Mouse (Mus musculus): ENCODE measurements around the gene Shank1. TPM values are rescaled to one million over a fixed set of nuclear protein-coding genes. Genes with fewer than 3 reads are reported as not detected.

Gene Shank1
- total and polyA plus RNA-seq, 3 experiments: 0.08 to 0.20 (median 0.11) TPM

DNA sequence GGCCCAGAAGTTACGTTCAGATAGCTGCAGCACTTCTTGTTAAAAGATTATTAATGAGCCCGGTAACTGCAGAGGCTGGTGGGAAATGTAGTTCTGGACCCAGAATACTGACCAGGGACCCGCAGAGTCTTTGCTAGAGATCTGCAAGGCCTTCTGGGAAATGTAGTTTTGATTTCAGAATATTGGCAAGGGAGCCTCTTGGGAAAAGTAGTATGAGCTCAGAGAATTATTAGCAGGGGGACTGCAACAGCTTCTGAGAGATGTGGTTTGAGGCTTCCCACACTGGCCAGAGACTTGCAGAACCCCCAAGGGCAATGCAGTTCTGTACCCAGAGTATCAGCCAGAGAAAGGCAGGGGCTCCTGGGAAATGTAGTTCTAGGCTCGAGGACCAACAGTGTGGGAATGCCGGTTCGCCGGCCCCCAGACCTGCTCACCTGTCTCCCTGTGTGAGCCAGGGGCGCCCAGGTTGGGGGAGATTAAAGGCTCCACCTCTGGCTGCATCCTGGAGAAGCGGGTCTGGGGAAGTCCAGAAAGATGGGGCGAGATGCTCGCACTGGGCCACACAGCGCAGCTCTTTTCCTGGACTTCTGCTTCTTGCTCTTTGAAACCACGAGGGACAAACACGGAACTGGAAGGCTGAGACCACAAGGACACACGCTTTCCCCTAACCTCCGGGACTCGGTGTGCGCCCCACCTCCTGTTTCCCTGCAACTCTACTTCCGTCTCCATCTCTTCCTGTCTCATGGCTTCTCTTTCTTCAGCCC, 64.0 kb downstream of the Shank1 start:
- Histone ChIP-seq H3K36me3 (replicated peaks) (no peaks in the 10 kb centered on the region), H3K9me3 (replicated peaks) (no peaks in the 10 kb centered on the region), H3K4me3 (ENCODE audit: low read depth, low read length) (peak overlapping the region; percentile 75), H3K27me3 (ENCODE audit: insufficient read depth, low read length) (peaks cover 23% of the 10 kb centered on the region), H3K4me1 (ENCODE audit: insufficient read depth, low read depth, low read length) (peaks cover 40% of the 10 kb centered on the region)
- TF ChIP-seq GATA2 (IDR thresholded peaks at IDR 0.05; ENCODE audit: borderline replicate concordance, low read depth, low read length): no peak
- no peak for TF ChIP-seq GATA1 (IDR thresholded peaks at IDR 0.05; ENCODE audit: borderline replicate concordance, low read length)
- no peak for TF ChIP-seq CTCF (IDR thresholded peaks at IDR 0.05; ENCODE audit: low read depth, low read length)
- TF ChIP-seq POLR2AphosphoS5 (IDR thresholded peaks at IDR 0.05; ENCODE audit: insufficient replicate concordance, low read depth, low read length): no peak
- no peak for TF ChIP-seq TAL1 (conservative IDR thresholded peaks at IDR 0.05; ENCODE audit: low read depth, low read length)
- peak; percentile 91 for DNase-seq (ENCODE audit: low spot score)
- ATAC-seq (ENCODE audit: extremely low read depth, insufficient number of reproducible peaks, low FRiP score, poor library complexity, severe bottlenecking): peak; percentile 91

GRCm38 (mm10) chr7:44374756-44375155, 64.7 kb downstream of the Shank1 start:
- Histone ChIP-seq H3K36me3 (replicated peaks) (no peaks in the 10 kb centered on the region), H3K4me1 (ENCODE audit: insufficient read depth, low read depth, low read length) (peaks cover 40% of the 10 kb centered on the region), H3K4me3 (ENCODE audit: low read depth, low read length) (peak overlapping the region; percentile 75), H3K9me3 (replicated peaks) (no peaks in the 10 kb centered on the region), H3K27me3 (ENCODE audit: insufficient read depth, low read length) (peaks cover 28% of the 10 kb centered on the region)
- TF ChIP-seq TAL1 (conservative IDR thresholded peaks at IDR 0.05; ENCODE audit: low read depth, low read length): no peak
- TF ChIP-seq CTCF (IDR thresholded peaks at IDR 0.05; ENCODE audit: low read depth, low read length): no peak
- no peak for TF ChIP-seq POLR2AphosphoS5 (IDR thresholded peaks at IDR 0.05; ENCODE audit: insufficient replicate concordance, low read depth, low read length)
- TF ChIP-seq GATA1 (IDR thresholded peaks at IDR 0.05; ENCODE audit: borderline replicate concordance, low read length): no peak
- no peak for TF ChIP-seq GATA2 (IDR thresholded peaks at IDR 0.05; ENCODE audit: borderline replicate concordance, low read depth, low read length)
- no peak for ATAC-seq (ENCODE audit: extremely low read depth, insufficient number of reproducible peaks, low FRiP score, poor library complexity, severe bottlenecking)
- peak; percentile 42 for DNase-seq (ENCODE audit: low spot score)

GRCm38 (mm10) chr7:44375207-44375606, 65.2 kb downstream of the Shank1 start:
- Histone ChIP-seq H3K9me3 (replicated peaks) (no peaks in the 10 kb centered on the region), H3K4me1 (ENCODE audit: insufficient read depth, low read depth, low read length) (peaks cover 40% of the 10 kb centered on the region), H3K36me3 (replicated peaks) (no peaks in the 10 kb centered on the region), H3K4me3 (ENCODE audit: low read depth, low read length) (peak overlapping the region; percentile 75; the same call in 1 of the 2 replicates), H3K27me3 (ENCODE audit: insufficient read depth, low read length) (peaks cover 26% of the 10 kb centered on the region)
- ATAC-seq (ENCODE audit: extremely low read depth, insufficient number of reproducible peaks, low FRiP score, poor library complexity, severe bottlenecking): no peak
- no peak for TF ChIP-seq GATA2 (IDR thresholded peaks at IDR 0.05; ENCODE audit: borderline replicate concordance, low read depth, low read length)
- no peak for DNase-seq (ENCODE audit: low spot score)

DNA sequence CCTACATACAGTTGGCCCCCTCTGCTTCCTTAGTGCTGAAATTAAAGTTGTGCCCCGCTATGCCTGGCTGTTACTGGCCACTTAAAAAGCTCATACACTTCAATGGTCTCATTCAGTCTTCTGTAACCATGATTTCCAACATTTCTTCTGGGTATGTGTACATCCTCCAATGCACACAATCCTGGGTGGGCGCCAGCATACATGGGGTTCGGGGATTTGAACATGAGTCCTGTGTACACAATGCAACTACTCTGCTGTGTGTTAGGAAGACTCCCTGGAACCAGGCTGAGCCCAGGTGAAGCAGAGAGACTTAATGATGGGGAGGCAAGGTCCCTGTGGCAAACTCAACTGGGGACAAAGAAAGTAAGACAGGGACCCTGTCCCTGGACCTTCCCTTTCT, 65.7 kb downstream of the Shank1 start:
- ATAC-seq (ENCODE audit: extremely low read depth, insufficient number of reproducible peaks, low FRiP score, poor library complexity, severe bottlenecking) (no peak), DNase-seq (ENCODE audit: low spot score) (no peak)
- H3K4me3 ChIP-seq (ENCODE audit: low read depth, low read length): no peak overlapping the region
- no peak for TF ChIP-seq POLR2AphosphoS5 (IDR thresholded peaks at IDR 0.05; ENCODE audit: insufficient replicate concordance, low read depth, low read length)
- no peak for TF ChIP-seq TAL1 (conservative IDR thresholded peaks at IDR 0.05; ENCODE audit: low read depth, low read length)
- TF ChIP-seq CTCF (IDR thresholded peaks at IDR 0.05; ENCODE audit: low read depth, low read length): no peak
- no peak for TF ChIP-seq GATA1 (IDR thresholded peaks at IDR 0.05; ENCODE audit: borderline replicate concordance, low read length)
- no peak for TF ChIP-seq GATA2 (IDR thresholded peaks at IDR 0.05; ENCODE audit: borderline replicate concordance, low read depth, low read length)
- H3K4me1 ChIP-seq (ENCODE audit: insufficient read depth, low read depth, low read length): peaks cover 40% of the 10 kb centered on the region
- no peaks in the 10 kb centered on the region for H3K36me3 ChIP-seq (replicated peaks)
- H3K9me3 ChIP-seq (replicated peaks): no peaks in the 10 kb centered on the region
- peaks cover 29% of the 10 kb centered on the region for H3K27me3 ChIP-seq (ENCODE audit: insufficient read depth, low read length)

GRCm38 (mm10) chr7:44378290-44378689, 68.2 kb downstream of the Shank1 start:
- peaks cover 24% of the 10 kb centered on the region for H3K4me1 ChIP-seq (ENCODE audit: insufficient read depth, low read depth, low read length)
- no peak for TF ChIP-seq GATA1 (IDR thresholded peaks at IDR 0.05; ENCODE audit: borderline replicate concordance, low read length)
- TF ChIP-seq POLR2AphosphoS5 (IDR thresholded peaks at IDR 0.05; ENCODE audit: insufficient replicate concordance, low read depth, low read length): no peak
- no peak for TF ChIP-seq TAL1 (conservative IDR thresholded peaks at IDR 0.05; ENCODE audit: low read depth, low read length)
- TF ChIP-seq GATA2 (IDR thresholded peaks at IDR 0.05; ENCODE audit: borderline replicate concordance, low read depth, low read length): no peak
- TF ChIP-seq CTCF (IDR thresholded peaks at IDR 0.05; ENCODE audit: low read depth, low read length): no peak
- no peak for DNase-seq (ENCODE audit: low spot score)
- ATAC-seq (ENCODE audit: extremely low read depth, insufficient number of reproducible peaks, low FRiP score, poor library complexity, severe bottlenecking): no peak
- no peak overlapping the region for H3K4me3 ChIP-seq (ENCODE audit: low read depth, low read length)
- no peaks in the 10 kb centered on the region for H3K36me3 ChIP-seq (replicated peaks)
- no peaks in the 10 kb centered on the region for H3K9me3 ChIP-seq (replicated peaks)
- H3K27me3 ChIP-seq (ENCODE audit: insufficient read depth, low read length): peaks cover 39% of the 10 kb centered on the region

- peaks cover 8% of the 10 kb centered on the region for H3K4me1 ChIP-seq (ENCODE audit: insufficient read depth, low read depth, low read length)
- DNase-seq (ENCODE audit: low spot score) (no peak), ATAC-seq (ENCODE audit: extremely low read depth, insufficient number of reproducible peaks, low FRiP score, poor library complexity, severe bottlenecking) (no peak)
- no peak overlapping the region for H3K4me3 ChIP-seq (ENCODE audit: low read depth, low read length)
- no peaks in the 10 kb centered on the region for H3K36me3 ChIP-seq (replicated peaks)
- TF ChIP-seq GATA1 (IDR thresholded peaks at IDR 0.05; ENCODE audit: borderline replicate concordance, low read length): no peak
- TF ChIP-seq TAL1 (conservative IDR thresholded peaks at IDR 0.05; ENCODE audit: low read depth, low read length): no peak
- no peak for TF ChIP-seq POLR2AphosphoS5 (IDR thresholded peaks at IDR 0.05; ENCODE audit: insufficient replicate concordance, low read depth, low read length)
- TF ChIP-seq CTCF (IDR thresholded peaks at IDR 0.05; ENCODE audit: low read depth, low read length): no peak
- no peak for TF ChIP-seq GATA2 (IDR thresholded peaks at IDR 0.05; ENCODE audit: borderline replicate concordance, low read depth, low read length)
- H3K27me3 ChIP-seq (ENCODE audit: insufficient read depth, low read length): peaks cover 69% of the 10 kb centered on the region
- H3K9me3 ChIP-seq (replicated peaks): no peaks in the 10 kb centered on the region
Observed at GRCm38 (mm10) chr7:44382541-44382940, 72.5 kb downstream of the Shank1 start.

Data from G1E (cell line).